Mouse (Mus musculus) stomach, embryonic 16.5 days (tissue): Measurements from ENCODE around the gene Hdac11. TPM values are rescaled to one million over a fixed set of nuclear protein-coding genes. Genes with fewer than 3 reads are reported as not detected.

Experiments used
- ATAC-seq: fragments of 200-750 bp; cut with Nextera tagmentation; 2 replicates; pipeline ENCODE4 v1.8.0; 2017; ENCODE audit warnings: moderate number of reproducible peaks, moderate TSS enrichment; ENCODE audit not compliant: insufficient read depth, low FRiP score
- H3K27ac ChIP-seq: fragments of 300-500 bp; sonication (generic); 2 replicates; pipeline ENCODE4 v1.5.1; 2014; ENCODE audit warnings: low read length
- H3K27me3 ChIP-seq: fragments of 300-500 bp; sonication (generic); 2 replicates; pipeline ENCODE4 v1.6.1; 2014; ENCODE audit warnings: low read length, control low read depth, mixed read lengths; ENCODE audit not compliant: control insufficient read depth, insufficient read depth
- H3K36me3 ChIP-seq: fragments of 300-500 bp; sonication (generic); 2 replicates; pipeline ENCODE4 v1.6.1; 2014; ENCODE audit warnings: low read length; ENCODE audit not compliant: control insufficient read depth, insufficient read depth
- H3K4me1 ChIP-seq: fragments of 300-500 bp; sonication (generic); 2 replicates; pipeline ENCODE4 v1.6.1; 2014; ENCODE audit warnings: low read length, control low read depth, mixed read lengths; ENCODE audit not compliant: control insufficient read depth, insufficient read depth
- H3K4me2 ChIP-seq: fragments of 300-500 bp; sonication (generic); 2 replicates; pipeline ENCODE4 v1.6.1; 2014; ENCODE audit warnings: low read depth, low read length, mixed read lengths
- H3K4me3 ChIP-seq: fragments of 300-500 bp; sonication (generic); replicated peaks from 2 replicates; pipeline ENCODE4 v1.5.1; 2014; ENCODE audit warnings: mild to moderate bottlenecking, low read length
- H3K9ac ChIP-seq: fragments of 300-500 bp; sonication (generic); 2 replicates; pipeline ENCODE4 v1.6.1; 2014; ENCODE audit warnings: low read length
- H3K9me3 ChIP-seq: fragments of 300-500 bp; sonication (generic); replicated peaks from 2 replicates; pipeline ENCODE4 v1.6.1; 2016; ENCODE audit warnings: low read length, control low read depth; ENCODE audit not compliant: control insufficient read depth
- WGBS: fragments of 180-500 bp; shearing (Covaris S2); extraction: QIAGEN DNeasy Blood & Tissue Kit; methylation state at CpG from one replicate; pipeline ENCODE4 v1.1.7; 2014; 5-methylcytosine and 5-hydroxymethylcytosine counted together
- polyA plus RNA-seq: library from polyadenylated mRNA; unstranded; fragments of >200 nt; fragmentation: Nextera tagmentation; extraction: Ambion mirVana; gene quantifications from 2 replicates; pipeline ENCODE4 v1.2.1, GENCODE M21; 2015

The Hdac11 gene
- polyA plus RNA-seq, result 8.3 and 12.3 TPM in 2 replicates

DNA sequence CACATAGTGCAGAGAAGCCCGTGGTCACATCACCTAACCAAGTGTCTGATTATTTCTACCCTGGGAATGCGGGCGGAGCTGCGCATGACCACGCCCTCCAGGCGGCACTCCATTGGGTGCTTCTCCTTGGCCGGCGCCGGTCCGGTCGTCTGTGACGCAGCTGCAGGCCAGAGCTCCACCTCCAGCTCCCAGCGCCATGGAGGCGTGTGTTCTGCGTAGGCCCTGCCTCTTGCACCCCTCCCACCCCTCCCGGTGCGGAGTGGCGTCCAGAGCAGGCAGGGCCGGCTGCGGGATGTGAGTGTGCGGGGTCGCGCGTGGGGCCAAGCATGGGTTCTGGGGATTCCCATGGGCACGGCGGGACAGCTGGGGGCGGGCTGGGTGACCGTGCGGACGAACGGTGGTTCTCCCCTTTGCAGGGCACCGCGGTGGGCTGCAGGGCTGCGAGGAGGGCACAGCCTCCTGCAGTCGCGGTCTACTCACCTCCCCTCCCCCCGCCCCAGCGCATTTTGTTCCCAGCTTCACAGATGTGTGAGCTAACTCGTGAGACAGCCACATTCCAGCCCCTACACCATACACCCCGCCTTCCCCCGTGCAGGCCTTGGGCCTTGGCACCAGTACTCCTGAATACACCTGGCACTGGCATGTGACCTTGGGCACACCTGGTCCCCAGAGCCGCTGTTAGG is at the start of gene Hdac11:
Gene Hdac11, plus strand, starts transcription at position 112 of the 683 bp plus-strand sequence.
- H3K4me3 ChIP-seq, result peak within 1 kb of the TSS; percentile 74
- peak within 1 kb of the TSS; percentile 50 for H3K27ac ChIP-seq
- peak within 1 kb of the TSS; percentile 80 for H3K4me2 ChIP-seq
- peaks cover 25% of the 10 kb centered on the region for H3K4me1 ChIP-seq
- H3K9me3 ChIP-seq, result no peaks in the 10 kb centered on the region
- H3K27me3 ChIP-seq, result no peaks in the 10 kb centered on the region
- H3K36me3 ChIP-seq, result no peaks in the 10 kb centered on the region
- peak within 1 kb of the TSS; percentile 84 for H3K9ac ChIP-seq
- WGBS, result under 1% methylated on average over 41 of the region's 42 CpGs
- peak; percentile 97 for ATAC-seq

DNA sequence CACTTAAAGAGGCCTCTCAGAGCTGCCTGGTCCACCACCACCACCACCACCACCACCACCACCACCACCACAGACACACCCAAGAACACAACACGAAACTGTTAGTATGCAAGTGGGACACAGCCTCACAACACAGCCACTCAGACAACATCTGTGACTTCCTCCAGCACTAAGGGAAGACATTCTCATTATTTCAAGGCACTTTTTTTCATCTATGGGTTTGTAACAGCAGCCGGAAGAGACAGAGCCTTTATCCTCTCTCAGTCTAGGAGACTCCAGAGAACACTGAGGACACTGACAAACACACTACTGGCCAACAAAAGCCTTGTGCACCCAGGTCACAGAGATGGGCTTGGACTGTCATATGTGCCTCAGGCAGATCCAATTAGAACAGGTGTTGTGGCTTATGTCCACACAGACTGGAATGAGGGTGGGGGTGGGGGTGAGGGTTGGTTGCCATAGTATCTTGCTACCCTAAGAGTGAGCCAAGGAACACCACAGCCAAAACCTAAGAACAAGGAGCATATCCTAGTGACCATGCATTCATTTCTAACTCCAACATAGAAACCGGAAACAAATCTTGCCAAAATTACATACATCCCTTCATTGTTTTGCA is 48.1 kb upstream of the Hdac11 start:
- Histone ChIP-seq H3K9ac (no peak overlapping the region), H3K4me2 (no peak overlapping the region), H3K27ac (no peak overlapping the region), H3K9me3 (no peaks in the 10 kb centered on the region), H3K27me3 (no peaks in the 10 kb centered on the region), H3K4me3 (no peak overlapping the region), H3K4me1 (peaks cover 4% of the 10 kb centered on the region; the same call in 1 of the 2 replicates), H3K36me3 (no peaks in the 10 kb centered on the region)
- no peak for ATAC-seq
- WGBS, result 76% methylated on average over 3 of the region's 3 CpGs

DNA sequence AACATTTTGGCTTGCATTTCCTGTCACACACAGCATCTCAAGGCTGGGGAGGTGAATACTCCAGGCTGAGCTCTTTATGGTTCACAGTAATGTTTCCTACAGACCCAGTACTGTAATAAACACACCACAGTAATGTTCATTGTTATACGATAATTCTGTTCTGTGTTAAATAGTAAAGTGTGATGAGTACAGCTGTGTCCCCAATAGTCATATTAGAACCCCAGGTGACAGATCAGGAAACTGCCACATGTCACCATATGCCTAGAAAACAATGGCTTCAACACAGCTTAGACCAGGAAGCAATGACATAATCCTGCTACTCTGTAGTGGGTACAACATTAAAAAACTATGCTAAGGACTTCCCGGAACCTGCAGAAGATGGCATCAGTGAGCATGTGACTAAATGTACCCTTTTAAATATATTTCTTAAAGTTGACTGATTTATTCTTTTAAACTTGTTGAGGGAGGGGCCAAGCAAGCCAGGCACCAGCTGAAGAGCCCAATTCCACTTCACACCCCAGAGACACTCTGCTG is 47.5 kb upstream of the Hdac11 start:
- 90% methylated on average over 2 of the region's 2 CpGs for WGBS
- Histone ChIP-seq H3K9ac (no peak overlapping the region), H3K27ac (no peak overlapping the region), H3K9me3 (no peaks in the 10 kb centered on the region), H3K4me1 (peaks cover 4% of the 10 kb centered on the region; the same call in 1 of the 2 replicates), H3K27me3 (no peaks in the 10 kb centered on the region), H3K4me3 (no peak overlapping the region), H3K4me2 (no peak overlapping the region), H3K36me3 (no peaks in the 10 kb centered on the region)
- no peak for ATAC-seq

DNA sequence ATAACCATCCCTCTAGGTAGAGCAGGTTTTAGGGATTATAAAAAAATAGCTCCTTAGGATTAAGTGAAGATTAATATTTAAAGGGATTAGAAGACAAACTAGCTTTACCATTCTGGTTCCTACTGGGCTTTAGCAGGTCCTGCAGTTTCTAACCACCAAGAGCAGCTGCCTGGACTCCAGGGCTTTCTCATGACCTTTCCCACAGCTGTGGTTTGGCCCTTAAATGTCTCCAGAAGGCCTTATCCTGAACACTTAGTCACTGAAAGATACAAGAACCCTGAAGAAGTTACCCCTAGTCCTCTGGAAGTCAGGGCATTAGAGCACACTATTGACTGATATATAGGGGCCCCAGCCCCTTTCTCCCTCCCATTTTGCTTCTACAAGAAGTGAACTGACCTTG is 47.0 kb upstream of the Hdac11 start:
- H3K27me3 ChIP-seq, result no peaks in the 10 kb centered on the region
- no peaks in the 10 kb centered on the region for H3K9me3 ChIP-seq
- no peak overlapping the region for H3K4me2 ChIP-seq
- peaks cover 3% of the 10 kb centered on the region; the same call in 1 of the 2 replicates for H3K4me1 ChIP-seq
- H3K9ac ChIP-seq, result no peak overlapping the region
- no peak for ATAC-seq
- no peak overlapping the region for H3K27ac ChIP-seq
- H3K4me3 ChIP-seq, result no peak overlapping the region
- no peaks in the 10 kb centered on the region for H3K36me3 ChIP-seq

DNA sequence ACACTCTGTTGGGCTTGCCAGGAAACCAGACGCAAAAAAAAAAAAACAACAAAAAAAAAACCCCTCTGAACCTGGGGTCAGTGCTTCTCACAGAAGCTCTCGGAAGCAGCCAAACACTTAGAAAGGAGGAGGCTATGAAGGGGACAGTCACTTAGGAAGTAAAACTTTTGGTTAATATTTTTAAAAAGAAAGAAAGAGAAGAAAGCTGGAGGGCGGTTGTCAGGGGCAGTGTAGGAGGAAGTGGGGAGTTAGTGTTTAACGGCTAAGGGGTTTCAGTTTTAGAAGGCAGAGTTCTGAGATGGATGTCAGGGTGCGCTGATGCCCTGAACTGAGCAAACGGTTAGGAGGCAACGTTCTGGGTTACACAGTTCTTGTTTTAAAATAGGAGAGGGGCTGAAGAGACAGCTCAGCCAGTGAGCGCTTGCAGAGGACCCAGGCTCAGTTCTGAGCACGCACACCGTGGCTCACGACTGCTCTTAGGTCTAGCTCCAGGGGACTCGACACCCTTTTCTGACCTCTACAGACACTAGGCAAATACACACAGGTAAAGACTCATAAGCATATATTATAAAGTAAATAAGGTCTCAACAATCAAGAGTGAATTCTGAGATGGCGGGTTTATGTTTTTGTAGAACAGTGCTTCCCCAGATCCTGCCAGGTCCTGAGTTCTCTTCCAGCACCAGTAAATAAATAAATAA is 46.0 kb upstream of the Hdac11 start:
- Histone ChIP-seq H3K27ac (no peak overlapping the region), H3K9ac (0 out of 2 replicates have a peak overlapping the region, but pooled peaks have one; percentile 21), H3K4me3 (no peak overlapping the region), H3K4me2 (0 out of 2 replicates have a peak overlapping the region, but pooled peaks have one; percentile 4), H3K27me3 (no peaks in the 10 kb centered on the region), H3K9me3 (no peaks in the 10 kb centered on the region), H3K4me1 (peaks cover 6% of the 10 kb centered on the region; the same call in 1 of the 2 replicates), H3K36me3 (no peaks in the 10 kb centered on the region)
- ATAC-seq, result no peak
- WGBS, result 57% methylated on average over 13 of the region's 13 CpGs

DNA sequence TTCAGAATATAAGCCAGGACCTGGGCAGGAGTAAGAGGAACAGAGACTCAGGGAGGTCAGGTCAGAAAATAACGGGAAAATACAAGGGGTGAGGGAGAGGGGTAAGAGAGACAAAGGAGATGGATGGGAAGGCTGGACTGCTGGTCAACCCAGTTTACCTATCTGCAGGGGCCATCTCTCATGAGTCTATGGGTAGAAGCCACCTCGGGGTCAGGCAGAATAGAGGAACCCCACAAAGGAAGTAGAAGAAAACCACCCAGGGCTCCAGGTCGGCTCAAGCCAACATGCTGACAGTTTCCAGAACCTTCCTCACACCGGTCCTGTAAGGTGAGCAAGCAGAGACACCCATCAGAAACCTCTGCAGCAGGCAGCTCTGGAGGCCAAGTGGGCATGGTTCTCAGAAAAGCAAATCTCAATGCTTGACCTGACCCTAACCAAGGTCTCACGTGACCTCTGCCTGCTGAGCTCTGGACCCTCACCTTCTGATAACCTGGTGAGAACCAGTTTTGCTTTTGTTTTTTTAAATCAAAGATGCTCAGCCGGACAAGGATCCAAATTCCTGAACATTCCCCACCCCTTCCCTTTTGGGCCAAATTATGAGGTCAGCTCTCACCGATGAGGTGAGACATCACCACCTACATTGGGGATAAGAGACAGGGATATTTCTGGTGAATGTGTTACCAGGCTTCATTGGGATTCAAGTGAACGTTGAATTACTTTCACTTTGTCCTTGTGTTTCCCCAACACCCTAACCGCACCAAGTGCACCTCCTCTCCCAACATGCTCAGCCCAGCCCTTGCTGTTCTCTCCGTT is 45.1 kb upstream of the Hdac11 start:
- Histone ChIP-seq H3K9ac (no peak overlapping the region), H3K36me3 (no peaks in the 10 kb centered on the region), H3K27me3 (no peaks in the 10 kb centered on the region), H3K4me2 (no peak overlapping the region), H3K27ac (no peak overlapping the region), H3K4me1 (peaks cover 14% of the 10 kb centered on the region; the same call in 1 of the 2 replicates), H3K9me3 (no peaks in the 10 kb centered on the region), H3K4me3 (no peak overlapping the region)
- ATAC-seq, result no peak
- WGBS, result 70% methylated on average over 10 of the region's 10 CpGs

DNA sequence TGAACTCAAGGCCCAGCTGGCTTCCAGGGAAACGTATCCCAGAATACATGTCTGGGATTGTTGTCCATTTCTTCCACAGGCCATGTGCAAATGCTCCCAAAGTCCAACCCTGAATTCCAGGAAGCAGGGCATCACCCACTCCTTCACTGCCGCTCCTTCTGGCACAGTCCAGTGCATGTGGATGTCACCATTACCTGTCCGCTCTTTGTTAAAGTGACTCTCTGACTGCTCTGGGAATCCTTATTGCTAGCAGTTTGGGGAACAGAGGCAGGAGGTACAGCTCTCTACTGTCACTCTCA is 44.6 kb upstream of the Hdac11 start:
- WGBS, result 85% methylated on average over 3 of the region's 3 CpGs
- no peaks in the 10 kb centered on the region for H3K27me3 ChIP-seq
- no peaks in the 10 kb centered on the region for H3K9me3 ChIP-seq
- H3K36me3 ChIP-seq, result no peaks in the 10 kb centered on the region
- no peak overlapping the region for H3K4me3 ChIP-seq
- no peak overlapping the region for H3K9ac ChIP-seq
- no peak for ATAC-seq
- no peak overlapping the region for H3K4me2 ChIP-seq
- no peak overlapping the region for H3K27ac ChIP-seq
- peaks cover 15% of the 10 kb centered on the region; the same call in 1 of the 2 replicates for H3K4me1 ChIP-seq

DNA sequence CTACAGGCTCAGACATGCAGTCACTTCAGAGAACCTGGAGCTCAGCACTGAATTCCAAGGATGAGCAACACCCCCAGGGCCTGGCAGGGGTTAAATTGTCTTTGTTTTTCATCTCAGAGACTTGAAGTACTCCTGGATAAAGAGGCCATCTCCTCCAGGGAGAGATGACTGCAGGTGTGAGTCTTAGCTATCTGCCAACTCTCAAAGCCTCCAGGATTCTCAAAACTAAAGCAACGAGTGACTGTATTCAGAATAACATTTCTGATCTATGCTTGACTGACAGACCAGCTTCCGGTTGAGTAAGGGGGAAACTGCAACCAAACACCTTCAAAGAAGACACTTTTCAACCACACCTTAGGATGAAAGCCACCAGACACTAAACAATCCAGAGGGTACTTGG is 41.7 kb upstream of the Hdac11 start:
- H3K9ac ChIP-seq, result no peak overlapping the region
- H3K27me3 ChIP-seq, result no peaks in the 10 kb centered on the region; the same call in 1 of the 2 replicates
- H3K9me3 ChIP-seq, result no peaks in the 10 kb centered on the region
- WGBS, result 28% methylated on average over 2 of the region's 2 CpGs
- H3K36me3 ChIP-seq, result no peaks in the 10 kb centered on the region
- no peak overlapping the region for H3K4me2 ChIP-seq
- peaks cover 20% of the 10 kb centered on the region; the same call in 1 of the 2 replicates for H3K4me1 ChIP-seq
- H3K4me3 ChIP-seq, result no peak overlapping the region
- no peak for ATAC-seq
- H3K27ac ChIP-seq, result no peak overlapping the region
